Mouse (Mus musculus) MEL (cell line): Measurements from ENCODE around the gene Ddx49.

Source experiments
- BHLHE40 ChIP-seq: IDR thresholded peaks from 2 replicates; pipeline ENCODE4 v1.6.1; 2012; ENCODE audit warnings: low read depth, mild to moderate bottlenecking, inconsistent platforms, low read length, improper control_type of control experiment, borderline replicate concordance
- CTCF ChIP-seq, 3 experiments: IDR thresholded peaks in 2 of 3; conservative IDR thresholded peaks in 1 of 3; 2 replicates each; pipeline ENCODE4 v1.5.1; 2011 to 2012; ENCODE audit warnings: low read length in 3 of 3, low read depth in 2 of 3, mild to moderate bottlenecking in 2 of 3, improper control_type of control experiment in 1 of 3, inconsistent platforms in 1 of 3, mixed read lengths in 1 of 3, moderate library complexity in 1 of 3; ENCODE audit not compliant: control insufficient read depth in 1 of 3, insufficient read depth in 1 of 3, poor library complexity in 1 of 3, severe bottlenecking in 1 of 3
- EP300 ChIP-seq, 2 experiments: IDR thresholded peaks; 2 replicates each; pipeline ENCODE4 v1.6.1; 2011; ENCODE audit warnings: improper control_type of control experiment in 2 of 2, low read length in 2 of 2, low read depth in 1 of 2, mild to moderate bottlenecking in 1 of 2
- MYC ChIP-seq: IDR thresholded peaks from 2 replicates; pipeline ENCODE4 v1.6.1; 2011; ENCODE audit warnings: low read depth, mild to moderate bottlenecking, low read length, improper control_type of control experiment, moderate library complexity
- POLR2A ChIP-seq, 2 experiments: IDR thresholded peaks; 2 replicates each; pipeline ENCODE4 v1.6.1; 2011 to 2012; ENCODE audit warnings: low read length in 2 of 2, mild to moderate bottlenecking in 2 of 2, control low read depth in 1 of 2, improper control_type of control experiment in 1 of 2, low read depth in 1 of 2, moderate library complexity in 1 of 2; ENCODE audit not compliant: control insufficient read depth in 1 of 2, insufficient read depth in 1 of 2, poor library complexity in 1 of 2
- POLR2AphosphoS5 ChIP-seq: IDR thresholded peaks from 2 replicates; pipeline ENCODE4 v1.6.1; 2012; ENCODE audit warnings: low read depth, borderline replicate concordance, mild to moderate bottlenecking, inconsistent platforms, low read length, moderate library complexity, mixed read lengths
- RCOR1 ChIP-seq: IDR thresholded peaks from 2 replicates; pipeline ENCODE4 v1.6.1; 2012; ENCODE audit warnings: low read depth, mild to moderate bottlenecking, inconsistent platforms, low read length, improper control_type of control experiment
- TAL1 ChIP-seq: IDR thresholded peaks from 2 replicates; pipeline ENCODE4 v1.6.1; 2012; ENCODE audit warnings: mild to moderate bottlenecking, inconsistent platforms, low read length, moderate library complexity, mixed read lengths
- TBP ChIP-seq: IDR thresholded peaks from 2 replicates; pipeline ENCODE4 v1.8.0; 2011; ENCODE audit warnings: low read depth, low read length, improper control_type of control experiment

- no peak for TF ChIP-seq EP300 (IDR thresholded peaks at IDR 0.05; ENCODE audit: low read depth in 1 of 2, low read length in 2 of 2)
- TF ChIP-seq POLR2A (IDR thresholded peaks at IDR 0.05; ENCODE audit: control insufficient read depth in 1 of 2, insufficient read depth in 1 of 2, low read depth in 1 of 2, low read length in 2 of 2, poor library complexity in 1 of 2), result no peak
- no peak for TF ChIP-seq BHLHE40
- no peak for TF ChIP-seq CTCF (IDR thresholded peaks at IDR 0.05 in 2 of 3, conservative IDR thresholded peaks at IDR 0.05 in 1 of 3; ENCODE audit: control insufficient read depth in 1 of 3, insufficient read depth in 1 of 3, low read depth in 2 of 3, low read length in 3 of 3, poor library complexity in 1 of 3, severe bottlenecking in 1 of 3)
- TF ChIP-seq TAL1, result no peak
- TF ChIP-seq MYC, result no peak
- no peak for TF ChIP-seq POLR2AphosphoS5
- TF ChIP-seq RCOR1, result no peak
- no peak for TF ChIP-seq TBP
These were observed 42.0 kb upstream of the Ddx49 start for GRCm38 (mm10) chr8:70344279-70344678.
